Mouse (Mus musculus): ENCODE data around the gene Mrpl27. TPM values are rescaled to one million over a fixed set of nuclear protein-coding genes. Genes with fewer than 3 reads are reported as not detected.

The Mrpl27 gene
- total and polyA plus RNA-seq, 2 experiments from 2014 or later: 63.8 to 170 TPM

- Histone ChIP-seq H3K27me3 (ENCODE audit: control insufficient read depth, insufficient read depth, low read length) (no peaks in the 10 kb centered on the region), H3K9ac (replicated peaks; ENCODE audit: low read depth, low read length) (no peak overlapping the region), H3K36me3 (replicated peaks; ENCODE audit: control insufficient read depth, insufficient read depth, low read length) (no peaks in the 10 kb centered on the region), H3K4me2 (ENCODE audit: low read depth, low read length) (no peak overlapping the region), H3K4me1 (ENCODE audit: control insufficient read depth, insufficient read depth) (no peaks in the 10 kb centered on the region; the same call in 1 of the 2 replicates), H3K27ac (ENCODE audit: low read depth) (no peak overlapping the region), H3K9me3 (replicated peaks; ENCODE audit: control insufficient read depth, low read length) (no peaks in the 10 kb centered on the region), H3K4me3 (ENCODE audit: low read depth, low read length) (no peak overlapping the region)
- 43% methylated on average over 13 of the region's 13 CpGs for WGBS
- TF ChIP-seq EP300 (IDR thresholded peaks at IDR 0.05; ENCODE audit: low read depth) (no peak), CTCF (IDR thresholded peaks at IDR 0.05; ENCODE audit: low read depth) (no peak)
- DNase-seq (ENCODE audit: low spot score): no peak
- ATAC-seq (ENCODE audit: insufficient read depth, low read depth): no peak
Observed at GRCm38 (mm10) chr11:94697703-94698464, 44.3 kb downstream of the Mrpl27 start.

- DNase-seq (ENCODE audit: low spot score) (no peak), ATAC-seq (ENCODE audit: insufficient read depth, low read depth) (no peak)
- Histone ChIP-seq H3K9ac (replicated peaks; ENCODE audit: low read depth, low read length) (no peak overlapping the region), H3K27ac (ENCODE audit: low read depth) (no peak overlapping the region), H3K27me3 (ENCODE audit: control insufficient read depth, insufficient read depth, low read length) (0 out of 2 replicates have a peak, but pooled peaks cover 4% of the 10 kb centered on the region), H3K4me2 (ENCODE audit: low read depth, low read length) (no peak overlapping the region), H3K36me3 (replicated peaks; ENCODE audit: control insufficient read depth, insufficient read depth, low read length) (no peaks in the 10 kb centered on the region), H3K9me3 (replicated peaks; ENCODE audit: control insufficient read depth, low read length) (no peaks in the 10 kb centered on the region), H3K4me1 (ENCODE audit: control insufficient read depth, insufficient read depth) (no peaks in the 10 kb centered on the region; the same call in 1 of the 2 replicates), H3K4me3 (ENCODE audit: low read depth, low read length) (no peak overlapping the region)
- WGBS: 94% methylated on average over 3 of the region's 3 CpGs
- TF ChIP-seq CTCF (IDR thresholded peaks at IDR 0.05; ENCODE audit: low read depth) (no peak), EP300 (IDR thresholded peaks at IDR 0.05; ENCODE audit: low read depth) (no peak)
Observed at GRCm38 (mm10) chr11:94699399-94699798, 45.8 kb downstream of the Mrpl27 start.

- ATAC-seq (ENCODE audit: insufficient read depth, low read depth): no peak
Observed at GRCm38 (mm10) chr11:94701401-94702215, 48.0 kb downstream of the Mrpl27 start.

GRCm38 (mm10) chr11:94702216-94702610, 48.6 kb downstream of the Mrpl27 start:
- 56% methylated on average over 3 of the region's 3 CpGs for WGBS
- Histone ChIP-seq H3K9me3 (replicated peaks; ENCODE audit: control insufficient read depth, low read length) (no peaks in the 10 kb centered on the region), H3K4me1 (ENCODE audit: control insufficient read depth, insufficient read depth) (no peaks in the 10 kb centered on the region; the same call in 1 of the 2 replicates), H3K9ac (replicated peaks; ENCODE audit: low read depth, low read length) (no peak overlapping the region), H3K4me2 (ENCODE audit: low read depth, low read length) (no peak overlapping the region), H3K36me3 (replicated peaks; ENCODE audit: control insufficient read depth, insufficient read depth, low read length) (no peaks in the 10 kb centered on the region), H3K4me3 (ENCODE audit: low read depth, low read length) (no peak overlapping the region), H3K27me3 (ENCODE audit: control insufficient read depth, insufficient read depth, low read length) (0 out of 2 replicates have a peak, but pooled peaks cover 4% of the 10 kb centered on the region), H3K27ac (ENCODE audit: low read depth) (no peak overlapping the region)
- DNase-seq (ENCODE audit: low spot score): no peak
- no peak for ATAC-seq (ENCODE audit: insufficient read depth, low read depth)
- TF ChIP-seq EP300 (IDR thresholded peaks at IDR 0.05; ENCODE audit: low read depth) (no peak), CTCF (IDR thresholded peaks at IDR 0.05; ENCODE audit: low read depth) (no peak)

More at GRCm38 (mm10) chr11:94701401-94702215, 48.0 kb downstream of the Mrpl27 start:
- TF ChIP-seq EP300 (IDR thresholded peaks at IDR 0.05; ENCODE audit: low read depth): no peak
- TF ChIP-seq CTCF (IDR thresholded peaks at IDR 0.05; ENCODE audit: low read depth): no peak
- no peak overlapping the region for H3K4me3 ChIP-seq (ENCODE audit: low read depth, low read length)
- H3K27me3 ChIP-seq (ENCODE audit: control insufficient read depth, insufficient read depth, low read length): 0 out of 2 replicates have a peak, but pooled peaks cover 4% of the 10 kb centered on the region
- no peak overlapping the region for H3K4me2 ChIP-seq (ENCODE audit: low read depth, low read length)
- 69% methylated on average over 27 of the region's 27 CpGs for WGBS
- DNase-seq (ENCODE audit: low spot score): no peak
- H3K27ac ChIP-seq (ENCODE audit: low read depth): no peak overlapping the region
- H3K9ac ChIP-seq (replicated peaks; ENCODE audit: low read depth, low read length): no peak overlapping the region
- no peaks in the 10 kb centered on the region; the same call in 1 of the 2 replicates for H3K4me1 ChIP-seq (ENCODE audit: control insufficient read depth, insufficient read depth)
- no peaks in the 10 kb centered on the region for H3K36me3 ChIP-seq (replicated peaks; ENCODE audit: control insufficient read depth, insufficient read depth, low read length)
- no peaks in the 10 kb centered on the region for H3K9me3 ChIP-seq (replicated peaks; ENCODE audit: control insufficient read depth, low read length)

- Histone ChIP-seq H3K36me3 (replicated peaks; ENCODE audit: control insufficient read depth, insufficient read depth, low read length) (no peaks in the 10 kb centered on the region), H3K4me1 (ENCODE audit: control insufficient read depth, insufficient read depth) (no peaks in the 10 kb centered on the region), H3K4me2 (ENCODE audit: low read depth, low read length) (no peak overlapping the region), H3K4me3 (ENCODE audit: low read depth, low read length) (no peak overlapping the region), H3K27me3 (ENCODE audit: control insufficient read depth, insufficient read depth, low read length) (0 out of 2 replicates have a peak, but pooled peaks cover 4% of the 10 kb centered on the region), H3K9me3 (replicated peaks; ENCODE audit: control insufficient read depth, low read length) (no peaks in the 10 kb centered on the region), H3K9ac (replicated peaks; ENCODE audit: low read depth, low read length) (no peak overlapping the region), H3K27ac (ENCODE audit: low read depth) (no peak overlapping the region)
- TF ChIP-seq CTCF (IDR thresholded peaks at IDR 0.05; ENCODE audit: low read depth) (0 out of 2 replicates have a peak, but pooled peaks have one; percentile 9), EP300 (IDR thresholded peaks at IDR 0.05; ENCODE audit: low read depth) (no peak)
- WGBS: 48% methylated on average over 7 of the region's 7 CpGs
- DNase-seq (ENCODE audit: low spot score) (no peak), ATAC-seq (ENCODE audit: insufficient read depth, low read depth) (no peak)
Observed at GRCm38 (mm10) chr11:94704020-94704419, 50.5 kb downstream of the Mrpl27 start.
